Mouse (Mus musculus) MEL (cell line): ENCODE measurements around the gene Med4. TPM values are rescaled to one million over a fixed set of nuclear protein-coding genes. Genes with fewer than 3 reads are reported as not detected.

Experiments
- DNase-seq: peaks from one replicate; pipeline ENCODE4 v3.0.0; 2011; ENCODE audit warnings: low read depth, low spot score
- H3K27ac ChIP-seq: 2 replicates; pipeline ENCODE4 v1.5.1; 2012; ENCODE audit warnings: low read depth, mild to moderate bottlenecking, control low read depth, low read length, moderate library complexity; ENCODE audit not compliant: control insufficient read depth
- H3K27me3 ChIP-seq, 2 experiments: fragments of 150-350 bp in 1 of 2; sonication (generic) in 1 of 2; 2 replicates each; pipeline ENCODE4 v1.6.1; 2012; ENCODE audit warnings: low read length in 2 of 2, mild to moderate bottlenecking in 2 of 2, improper control_type of control experiment in 1 of 2, moderate library complexity in 1 of 2; ENCODE audit not compliant: insufficient read depth in 2 of 2, control insufficient read depth in 1 of 2
- H3K36me3 ChIP-seq, 2 experiments: 2 replicates each; pipeline ENCODE4 v1.6.1; 2012 to 2014; ENCODE audit warnings: low read length in 2 of 2, improper control_type of control experiment in 1 of 2, inconsistent platforms in 1 of 2, mild to moderate bottlenecking in 1 of 2; ENCODE audit not compliant: insufficient read depth in 2 of 2, control insufficient read depth in 1 of 2
- H3K4me1 ChIP-seq, 2 experiments: fragments of 150-350 bp in 1 of 2; sonication (generic) in 1 of 2; 2 replicates each; pipeline ENCODE4 v1.6.1; 2012; ENCODE audit warnings: low read length in 2 of 2, improper control_type of control experiment in 1 of 2, mild to moderate bottlenecking in 1 of 2; ENCODE audit not compliant: insufficient read depth in 2 of 2, control insufficient read depth in 1 of 2
- H3K4me3 ChIP-seq, 2 experiments: fragments of 150-350 bp in 1 of 2; sonication (generic) in 1 of 2; 2 replicates each; pipeline ENCODE4 v1.5.1; 2012; ENCODE audit warnings: low read depth in 2 of 2, low read length in 2 of 2, mild to moderate bottlenecking in 2 of 2, moderate library complexity in 2 of 2, control low read depth in 1 of 2, improper control_type of control experiment in 1 of 2; ENCODE audit not compliant: control insufficient read depth in 1 of 2, insufficient read depth in 1 of 2
- H3K79me2 ChIP-seq: 2 replicates; pipeline ENCODE4 v1.6.1; 2012; ENCODE audit warnings: mild to moderate bottlenecking, low read length, moderate library complexity; ENCODE audit not compliant: control insufficient read depth, poor library complexity, insufficient read depth
- H3K9ac ChIP-seq: 2 replicates; pipeline ENCODE4 v1.6.1; 2012; ENCODE audit warnings: low read depth, mild to moderate bottlenecking, control low read depth, low read length, moderate library complexity; ENCODE audit not compliant: control insufficient read depth, poor library complexity, severe bottlenecking
- H3K9me3 ChIP-seq: fragments of 150-350 bp; sonication (generic); replicated peaks from 2 replicates; pipeline ENCODE4 v1.6.1; 2012; ENCODE audit warnings: mild to moderate bottlenecking, low read length, improper control_type of control experiment, moderate library complexity; ENCODE audit not compliant: insufficient read depth
- CHD1 ChIP-seq: IDR thresholded peaks from 2 replicates; pipeline ENCODE4 v1.6.1; 2012; ENCODE audit warnings: low read depth, mild to moderate bottlenecking, inconsistent platforms, low read length, improper control_type of control experiment
- CTCF ChIP-seq, 3 experiments: IDR thresholded peaks in 2 of 3; conservative IDR thresholded peaks in 1 of 3; 2 replicates each; pipeline ENCODE4 v1.5.1; 2011 to 2012; ENCODE audit warnings: low read length in 3 of 3, low read depth in 2 of 3, mild to moderate bottlenecking in 2 of 3, improper control_type of control experiment in 1 of 3, inconsistent platforms in 1 of 3, mixed read lengths in 1 of 3, moderate library complexity in 1 of 3; ENCODE audit not compliant: control insufficient read depth in 1 of 3, insufficient read depth in 1 of 3, poor library complexity in 1 of 3, severe bottlenecking in 1 of 3
- EP300 ChIP-seq, 2 experiments: IDR thresholded peaks; 2 replicates each; pipeline ENCODE4 v1.6.1; 2011; ENCODE audit warnings: improper control_type of control experiment in 2 of 2, low read length in 2 of 2, low read depth in 1 of 2, mild to moderate bottlenecking in 1 of 2
- ETS1 ChIP-seq: IDR thresholded peaks from 2 replicates; pipeline ENCODE4 v1.6.1; 2012; ENCODE audit warnings: low read depth, mild to moderate bottlenecking, inconsistent platforms, low read length, improper control_type of control experiment, moderate library complexity
- GABPA ChIP-seq: IDR thresholded peaks from 2 replicates; pipeline ENCODE4 v1.6.1; 2012; ENCODE audit warnings: low read depth, mild to moderate bottlenecking, inconsistent platforms, low read length, improper control_type of control experiment, moderate library complexity
- JUND ChIP-seq: IDR thresholded peaks from 2 replicates; pipeline ENCODE4 v1.6.1; 2011; ENCODE audit warnings: low read depth, mild to moderate bottlenecking, improper control_type of control experiment, low read length
- MAFK ChIP-seq: IDR thresholded peaks from 2 replicates; pipeline ENCODE4 v1.6.1; 2011; ENCODE audit warnings: low read depth, mild to moderate bottlenecking, low read length, improper control_type of control experiment, borderline replicate concordance
- MAZ ChIP-seq: IDR thresholded peaks from 2 replicates; pipeline ENCODE4 v1.6.1; 2012; ENCODE audit warnings: low read depth, mild to moderate bottlenecking, inconsistent platforms, low read length, improper control_type of control experiment
- MYB ChIP-seq: IDR thresholded peaks from 2 replicates; pipeline ENCODE4 v1.6.1; 2011; ENCODE audit warnings: mild to moderate bottlenecking, low read depth, low read length, improper control_type of control experiment
- NELFE ChIP-seq: IDR thresholded peaks from 2 replicates; pipeline ENCODE4 v1.6.1; 2011; ENCODE audit warnings: low read depth, low read length, improper control_type of control experiment
- NRF1 ChIP-seq: IDR thresholded peaks from 2 replicates; pipeline ENCODE4 v1.6.1; 2014; ENCODE audit warnings: low read depth, mild to moderate bottlenecking, inconsistent platforms, low read length, improper control_type of control experiment, moderate library complexity; ENCODE audit not compliant: poor library complexity, insufficient read depth, severe bottlenecking
- POLR2A ChIP-seq, 2 experiments: IDR thresholded peaks; 2 replicates each; pipeline ENCODE4 v1.6.1; 2011 to 2012; ENCODE audit warnings: low read length in 2 of 2, mild to moderate bottlenecking in 2 of 2, control low read depth in 1 of 2, improper control_type of control experiment in 1 of 2, low read depth in 1 of 2, moderate library complexity in 1 of 2; ENCODE audit not compliant: control insufficient read depth in 1 of 2, insufficient read depth in 1 of 2, poor library complexity in 1 of 2
- POLR2AphosphoS5 ChIP-seq: IDR thresholded peaks from 2 replicates; pipeline ENCODE4 v1.6.1; 2012; ENCODE audit warnings: low read depth, borderline replicate concordance, mild to moderate bottlenecking, inconsistent platforms, low read length, moderate library complexity, mixed read lengths
- RCOR1 ChIP-seq: IDR thresholded peaks from 2 replicates; pipeline ENCODE4 v1.6.1; 2012; ENCODE audit warnings: low read depth, mild to moderate bottlenecking, inconsistent platforms, low read length, improper control_type of control experiment
- TAL1 ChIP-seq: IDR thresholded peaks from 2 replicates; pipeline ENCODE4 v1.6.1; 2012; ENCODE audit warnings: mild to moderate bottlenecking, inconsistent platforms, low read length, moderate library complexity, mixed read lengths
- TCF12 ChIP-seq: IDR thresholded peaks from 2 replicates; pipeline ENCODE4 v1.6.1; 2014; ENCODE audit warnings: low read depth, mild to moderate bottlenecking, inconsistent platforms, low read length, improper control_type of control experiment, moderate library complexity
- UBTF ChIP-seq: IDR thresholded peaks from 2 replicates; pipeline ENCODE4 v1.6.1; 2012; ENCODE audit warnings: low read depth, mild to moderate bottlenecking, inconsistent platforms, low read length, improper control_type of control experiment, moderate library complexity, borderline replicate concordance; ENCODE audit not compliant: insufficient read depth
- USF1 ChIP-seq: IDR thresholded peaks from 2 replicates; pipeline ENCODE4 v1.6.1; 2014; ENCODE audit warnings: low read depth, mild to moderate bottlenecking, inconsistent platforms, low read length, improper control_type of control experiment, moderate library complexity
- ZKSCAN1 ChIP-seq: IDR thresholded peaks from 2 replicates; pipeline ENCODE4 v1.6.1; 2012; ENCODE audit warnings: low read depth, mild to moderate bottlenecking, inconsistent platforms, low read length, improper control_type of control experiment, moderate library complexity
- ZNF384 ChIP-seq: IDR thresholded peaks from 2 replicates; pipeline ENCODE4 v1.6.1; 2012; ENCODE audit warnings: low read depth, mild to moderate bottlenecking, inconsistent platforms, low read length, improper control_type of control experiment
- polyA plus RNA-seq, 2 experiments: library from polyadenylated mRNA; stranded (reverse) in 1 of 2; unstranded in 1 of 2; fragments of >175 nt in 1 of 2; fragments of >200 nt in 1 of 2; gene quantifications; 2 replicates each; pipeline versions ENCODE4 v1.2.1 to v1.2.4; 2012; ENCODE audit warnings: low replicate concordance in 2 of 2, low read depth in 1 of 2; ENCODE audit not compliant: insufficient read length in 2 of 2, insufficient read depth in 1 of 2, missing spikeins in 1 of 2
- total RNA-seq: library from RNA; depleted of rRNA; stranded (reverse); fragments of 300-350 nt; gene quantifications from 2 replicates; pipeline ENCODE4 v1.2.3, GENCODE M21; 2012

The Med4 gene
- total and polyA plus RNA-seq, 3 experiments: 62.2 to 69.2 TPM; not detected in 1

- Histone ChIP-seq H3K4me1 (no peaks in the 10 kb centered on the region), H3K4me3 (no peak overlapping the region), H3K27me3 (peaks cover 2 to 4% of the 10 kb centered on the region in 2 experiments; a peak in 3 of 4 replicates), H3K79me2 (no peaks in the 10 kb centered on the region), H3K27ac (no peak overlapping the region), H3K9ac (no peak overlapping the region), H3K36me3 (no peaks in the 10 kb centered on the region), H3K9me3 (no peaks in the 10 kb centered on the region)
- TF ChIP-seq POLR2AphosphoS5 (no peak), POLR2A (IDR thresholded peaks at IDR 0.05; ENCODE audit: control insufficient read depth in 1 of 2, insufficient read depth in 1 of 2, low read depth in 1 of 2, low read length in 2 of 2, poor library complexity in 1 of 2) (no peak), CHD1 (no peak), NELFE (no peak), USF1 (no peak), ZNF384 (no peak), ETS1 (no peak), ZKSCAN1 (no peak), NRF1 (no peak), EP300 (IDR thresholded peaks at IDR 0.05; ENCODE audit: low read depth in 1 of 2, low read length in 2 of 2) (no peak), JUND (no peak), TCF12 (no peak)
- DNase-seq: no peak
These were observed 14.1 kb upstream of the Med4 start for GRCm38 (mm10) chr14:73495753-73496152.

- Histone ChIP-seq H3K9ac (no peak overlapping the region), H3K9me3 (no peaks in the 10 kb centered on the region), H3K27me3 (peaks cover 0 to 2% of the 10 kb centered on the region in 2 experiments; a peak in 1 of 4 replicates), H3K4me1 (peaks cover 3% of the 10 kb centered on the region in 2 experiments; a peak in 3 of 4 replicates), H3K79me2 (no peaks in the 10 kb centered on the region), H3K4me3 (no peak overlapping the region), H3K36me3 (no peaks in the 10 kb centered on the region), H3K27ac (no peak overlapping the region)
- no peak for TF ChIP-seq POLR2AphosphoS5
- TF ChIP-seq EP300 (IDR thresholded peaks at IDR 0.05; ENCODE audit: low read depth in 1 of 2, low read length in 2 of 2): no peak
- no peak for TF ChIP-seq CHD1
- TF ChIP-seq UBTF: no peak
- TF ChIP-seq GABPA: no peak
- no peak for TF ChIP-seq NELFE
- no peak for TF ChIP-seq MAZ
- TF ChIP-seq TAL1: no peak
- TF ChIP-seq RCOR1: no peak
- no peak for TF ChIP-seq MYB
- TF ChIP-seq MAFK: no peak
- TF ChIP-seq CTCF (IDR thresholded peaks at IDR 0.05 in 2 of 3, conservative IDR thresholded peaks at IDR 0.05 in 1 of 3; ENCODE audit: control insufficient read depth in 1 of 3, insufficient read depth in 1 of 3, low read depth in 2 of 3, low read length in 3 of 3, poor library complexity in 1 of 3, severe bottlenecking in 1 of 3): no peak
- no peak for DNase-seq
These were observed 8.5 kb upstream of the Med4 start for GRCm38 (mm10) chr14:73501283-73501682.
